Mouse (Mus musculus): ENCODE data around the gene Cdkl2. TPM values are rescaled to one million over a fixed set of nuclear protein-coding genes. Genes with fewer than 3 reads are reported as not detected.

Cdkl2 gene
- polyA plus RNA-seq, 1 experiment from 2014 or later: 0.09 TPM

DNA sequence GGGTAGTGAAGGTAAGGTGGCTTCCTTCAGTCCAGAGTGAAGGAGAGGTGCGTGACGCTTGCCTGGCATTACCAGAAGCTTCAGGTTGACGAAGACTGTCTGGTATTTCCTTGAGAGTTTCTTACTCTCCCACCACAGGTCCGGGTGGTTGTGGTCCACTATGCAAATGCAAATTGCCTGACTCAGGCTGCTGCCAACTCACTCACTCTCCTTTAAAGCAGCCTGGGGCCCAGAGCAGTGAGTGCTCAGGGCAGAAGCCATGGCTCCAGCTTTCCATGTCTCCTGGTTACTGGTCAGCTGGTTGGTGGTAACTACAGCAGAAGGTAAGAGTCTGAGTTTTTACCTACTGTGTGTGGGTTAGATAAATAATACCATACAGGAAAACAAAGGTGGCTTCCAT, 56.4 kb downstream of the Cdkl2 start, which contains the start of gene Odaph:
TSS of gene Odaph (plus strand) at position 240 of the 400 bp plus-strand sequence.
- H3K9me3 ChIP-seq (replicated peaks): no peaks in the 10 kb centered on the region
- no peak within 1 kb of the TSS for H3K27ac ChIP-seq
- no peak for DNase-seq (ENCODE audit: low spot score)
- H3K4me3 ChIP-seq: no peak within 1 kb of the TSS
- no peaks in the 10 kb centered on the region for H3K36me3 ChIP-seq
- no peaks in the 10 kb centered on the region for H3K27me3 ChIP-seq (ENCODE audit: low read depth, poor library complexity, severe bottlenecking)
- 67% methylated on average over 4 of the region's 4 CpGs for WGBS
- no peaks in the 10 kb centered on the region for H3K4me1 ChIP-seq

GRCm38 (mm10) chr5:91985721-91986120, 58.0 kb downstream of the Cdkl2 start:
- H3K9me3 ChIP-seq (replicated peaks): no peaks in the 10 kb centered on the region
- H3K27me3 ChIP-seq (ENCODE audit: low read depth, poor library complexity, severe bottlenecking): no peaks in the 10 kb centered on the region
- DNase-seq (ENCODE audit: low spot score): no peak
- 78% methylated on average over 2 of the region's 2 CpGs for WGBS
- no peaks in the 10 kb centered on the region for H3K4me1 ChIP-seq
- H3K36me3 ChIP-seq: no peaks in the 10 kb centered on the region
- H3K27ac ChIP-seq: no peak overlapping the region
- no peak overlapping the region for H3K4me3 ChIP-seq

DNA sequence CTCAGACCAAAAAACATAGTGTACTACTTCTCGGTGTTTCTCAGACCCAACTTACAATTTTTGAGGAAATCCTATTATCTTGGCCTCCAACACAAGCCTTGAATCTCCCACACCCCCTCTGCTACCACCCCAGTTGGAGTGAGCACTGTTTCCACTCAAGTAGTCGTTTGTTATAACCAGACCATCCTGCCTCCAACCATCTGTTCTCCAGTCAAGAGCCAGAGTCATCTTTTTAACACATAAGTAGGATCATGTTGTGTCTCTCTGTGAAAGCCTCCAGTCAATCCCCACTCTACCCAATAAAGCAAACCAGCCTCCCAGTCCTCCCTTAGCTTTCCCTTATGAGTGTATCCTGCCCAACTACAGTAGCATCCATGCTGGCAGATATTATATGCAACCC, 60.2 kb downstream of the Cdkl2 start:
- no peaks in the 10 kb centered on the region for H3K36me3 ChIP-seq
- no peak overlapping the region for H3K4me3 ChIP-seq
- H3K4me1 ChIP-seq: no peaks in the 10 kb centered on the region
- WGBS: 78% methylated on average over 2 of the region's 2 CpGs
- no peaks in the 10 kb centered on the region for H3K27me3 ChIP-seq (ENCODE audit: low read depth, poor library complexity, severe bottlenecking)
- no peaks in the 10 kb centered on the region for H3K9me3 ChIP-seq (replicated peaks)
- no peak overlapping the region for H3K27ac ChIP-seq
- DNase-seq (ENCODE audit: low spot score): no peak

DNA sequence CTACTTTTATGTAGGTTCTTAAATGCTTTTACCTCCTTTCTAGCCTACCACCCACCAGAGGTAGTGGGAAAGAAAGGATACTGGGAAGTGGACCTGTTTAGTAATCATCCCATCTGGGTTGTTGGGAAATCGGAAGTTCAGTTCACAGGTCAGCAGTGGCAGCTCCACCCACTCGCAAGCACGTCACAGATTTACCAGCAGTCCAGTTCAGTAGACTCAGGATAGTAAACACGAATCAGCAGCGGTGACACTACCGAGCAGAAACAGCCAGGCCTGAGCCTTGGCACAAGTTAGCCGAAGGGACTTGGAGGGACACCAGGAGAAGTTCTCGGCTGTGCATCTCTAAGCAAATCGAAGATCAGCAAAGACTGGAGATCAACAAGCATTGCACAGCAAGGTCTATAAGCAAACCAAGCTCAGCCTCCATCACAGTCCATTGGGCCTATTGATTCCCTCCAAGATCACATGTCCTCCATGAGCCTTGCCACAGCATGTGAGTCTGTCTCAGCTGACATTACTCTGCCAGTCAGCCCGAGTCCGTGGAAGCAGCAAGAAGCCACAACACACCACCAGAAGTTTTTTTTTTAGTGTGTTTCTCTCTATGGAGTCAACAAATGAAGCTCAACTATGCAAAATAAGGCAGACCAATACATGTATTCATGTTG, 62.4 kb downstream of the Cdkl2 start:
- no peak for DNase-seq (ENCODE audit: low spot score)
- Histone ChIP-seq H3K4me3 (no peak overlapping the region), H3K27ac (no peak overlapping the region), H3K36me3 (no peaks in the 10 kb centered on the region), H3K9me3 (replicated peaks) (no peaks in the 10 kb centered on the region), H3K27me3 (ENCODE audit: low read depth, poor library complexity, severe bottlenecking) (no peaks in the 10 kb centered on the region), H3K4me1 (no peaks in the 10 kb centered on the region)
- 91% methylated on average over 11 of the region's 11 CpGs for WGBS

- Histone ChIP-seq H3K4me3 (no peak overlapping the region), H3K9me3 (replicated peaks) (no peaks in the 10 kb centered on the region), H3K27me3 (ENCODE audit: low read depth, poor library complexity, severe bottlenecking) (no peaks in the 10 kb centered on the region), H3K27ac (no peak overlapping the region), H3K36me3 (no peaks in the 10 kb centered on the region), H3K4me1 (no peaks in the 10 kb centered on the region)
- DNase-seq (ENCODE audit: low spot score): no peak
- WGBS: 91% methylated on average over 2 of the region's 2 CpGs
These were observed 66.3 kb downstream of the Cdkl2 start for GRCm38 (mm10) chr5:91977397-91977770.

GRCm38 (mm10) chr5:91976566-91977396, 66.9 kb downstream of the Cdkl2 start:
- H3K27ac ChIP-seq: no peak overlapping the region
- H3K36me3 ChIP-seq: no peaks in the 10 kb centered on the region
- H3K9me3 ChIP-seq (replicated peaks): no peaks in the 10 kb centered on the region
- WGBS: 78% methylated on average over 10 of the region's 10 CpGs
- no peak for DNase-seq (ENCODE audit: low spot score)
- H3K4me3 ChIP-seq: no peak overlapping the region
- H3K4me1 ChIP-seq: no peaks in the 10 kb centered on the region
- no peaks in the 10 kb centered on the region for H3K27me3 ChIP-seq (ENCODE audit: low read depth, poor library complexity, severe bottlenecking)

- Histone ChIP-seq H3K27ac (no peak overlapping the region), H3K36me3 (no peaks in the 10 kb centered on the region), H3K4me1 (no peaks in the 10 kb centered on the region), H3K9me3 (replicated peaks) (no peaks in the 10 kb centered on the region), H3K27me3 (ENCODE audit: low read depth, poor library complexity, severe bottlenecking) (no peaks in the 10 kb centered on the region), H3K4me3 (no peak overlapping the region)
- WGBS: 88% methylated on average over 9 of the region's 9 CpGs
- DNase-seq (ENCODE audit: low spot score): no peak
These were observed 67.9 kb downstream of the Cdkl2 start for GRCm38 (mm10) chr5:91975758-91976157.

DNA sequence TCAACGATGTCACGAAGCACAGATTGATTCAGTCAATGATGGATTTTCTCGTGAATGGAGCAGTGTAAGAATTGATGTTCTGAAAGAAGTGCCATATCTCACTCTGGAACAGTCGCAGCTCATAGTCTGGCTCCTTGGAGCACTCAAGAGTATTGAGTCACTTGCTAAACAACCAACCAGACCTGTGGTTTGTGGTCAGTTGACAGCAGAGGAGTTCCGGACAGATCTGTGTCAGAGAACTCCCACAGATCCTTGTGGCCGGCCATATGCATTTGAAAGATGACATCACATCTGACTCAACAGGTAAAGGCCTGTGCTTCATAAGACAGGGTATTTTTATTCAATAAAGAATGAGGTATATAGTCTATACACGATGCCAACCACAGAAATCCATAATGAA, 69.7 kb downstream of the Cdkl2 start:
- DNase-seq (ENCODE audit: low spot score): no peak
- WGBS: 93% methylated on average over 7 of the region's 7 CpGs

DNA sequence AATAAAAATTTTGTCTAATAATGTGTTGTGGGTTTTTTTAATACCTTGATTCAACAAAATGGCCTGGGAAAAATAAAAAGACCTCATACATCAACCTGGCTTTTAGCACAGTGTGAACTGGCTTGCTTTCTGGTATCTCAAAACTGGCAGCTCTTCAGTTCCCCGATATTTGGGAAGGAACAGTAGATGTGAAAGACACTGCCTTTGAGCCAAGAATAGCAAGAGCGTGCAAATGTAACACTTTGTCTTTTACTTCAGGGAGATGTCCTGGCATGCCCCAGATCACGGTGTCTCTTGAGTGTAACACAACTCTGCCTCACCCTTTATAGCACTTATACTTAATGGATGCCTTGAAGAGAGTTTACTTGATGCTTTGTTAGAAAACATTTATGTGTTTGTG, 71.6 kb downstream of the Cdkl2 start:
- no peaks in the 10 kb centered on the region for H3K4me1 ChIP-seq
- 89% methylated on average over 3 of the region's 3 CpGs for WGBS
- no peak for DNase-seq (ENCODE audit: low spot score)
- no peaks in the 10 kb centered on the region for H3K27me3 ChIP-seq (ENCODE audit: low read depth, poor library complexity, severe bottlenecking)
- no peak overlapping the region for H3K27ac ChIP-seq
- no peaks in the 10 kb centered on the region for H3K9me3 ChIP-seq (replicated peaks)
- H3K36me3 ChIP-seq: 0 out of 2 replicates have a peak, but pooled peaks cover 6% of the 10 kb centered on the region
- no peak overlapping the region for H3K4me3 ChIP-seq

More for the DNA sequence above, 69.7 kb downstream of the Cdkl2 start:
- Histone ChIP-seq H3K27me3 (ENCODE audit: low read depth, poor library complexity, severe bottlenecking) (no peaks in the 10 kb centered on the region), H3K9me3 (replicated peaks) (no peaks in the 10 kb centered on the region), H3K27ac (no peak overlapping the region), H3K4me1 (no peaks in the 10 kb centered on the region), H3K36me3 (0 out of 2 replicates have a peak, but pooled peaks cover 6% of the 10 kb centered on the region), H3K4me3 (no peak overlapping the region)

- under 1% methylated on average over 65 of the region's 65 CpGs for WGBS
- peak; percentile 96 for DNase-seq (ENCODE audit: low spot score)
- Histone ChIP-seq H3K9me3 (replicated peaks) (no peaks in the 10 kb centered on the region), H3K27me3 (ENCODE audit: low read depth, poor library complexity, severe bottlenecking) (no peaks in the 10 kb centered on the region), H3K36me3 (peaks cover 10% of the 10 kb centered on the region), H3K4me3 (peak within 1 kb of the TSS; percentile 80), H3K27ac (peak within 1 kb of the TSS; percentile 96), H3K4me1 (peaks cover 21% of the 10 kb centered on the region)
These were observed 80.8 kb downstream of the Cdkl2 start, which contains the start of gene Rchy1 for GRCm38 (mm10) chr5:91962639-91963440. TSS of gene Rchy1 (minus strand) at chr5:91963068.

GRCm38 (mm10) chr5:91962259-91962638, 81.4 kb downstream of the Cdkl2 start:
- Histone ChIP-seq H3K36me3 (peaks cover 16% of the 10 kb centered on the region), H3K27ac (peak overlapping the region; percentile 96), H3K27me3 (ENCODE audit: low read depth, poor library complexity, severe bottlenecking) (no peaks in the 10 kb centered on the region), H3K4me1 (peaks cover 21% of the 10 kb centered on the region), H3K4me3 (peak overlapping the region; percentile 80), H3K9me3 (replicated peaks) (no peaks in the 10 kb centered on the region)
- DNase-seq (ENCODE audit: low spot score): no peak
- WGBS: under 1% methylated on average over 14 of the region's 14 CpGs

DNA sequence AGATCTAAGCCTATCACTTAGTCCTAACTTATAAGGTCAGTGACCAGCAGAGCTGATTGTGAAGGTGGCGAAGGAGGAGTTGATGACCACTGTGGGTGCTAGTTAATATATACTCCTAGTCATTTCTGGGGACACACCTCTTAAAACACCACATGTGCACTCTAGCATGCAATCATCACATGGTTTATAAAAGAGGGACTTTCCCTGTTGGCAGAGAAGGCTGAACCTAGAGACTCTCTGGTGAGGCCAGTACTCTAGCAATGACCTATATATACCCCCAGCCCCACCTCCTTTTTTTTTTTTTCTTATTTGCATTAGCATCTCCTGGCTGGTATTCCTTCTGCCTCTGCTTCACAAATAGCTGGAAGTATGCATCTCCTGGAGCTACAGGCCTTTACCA, 82.3 kb downstream of the Cdkl2 start:
- 92% methylated on average over 1 of the region's 1 CpGs for WGBS
- peak overlapping the region; percentile 80 for H3K4me3 ChIP-seq
- DNase-seq (ENCODE audit: low spot score): no peak

More for the DNA sequence above, 82.3 kb downstream of the Cdkl2 start:
- Histone ChIP-seq H3K9me3 (replicated peaks) (no peaks in the 10 kb centered on the region), H3K36me3 (peaks cover 24% of the 10 kb centered on the region), H3K27me3 (ENCODE audit: low read depth, poor library complexity, severe bottlenecking) (no peaks in the 10 kb centered on the region), H3K27ac (no peak overlapping the region), H3K4me1 (peaks cover 21% of the 10 kb centered on the region)
